Mouse (Mus musculus): ENCODE measurements at regions not wholly inside any gene's neighbourhood (a gene's known extent, or its start where the extent isn't known, plus 50 kb on each side); places are given as distances from the start of the nearest gene placed in this dataset.

DNA sequence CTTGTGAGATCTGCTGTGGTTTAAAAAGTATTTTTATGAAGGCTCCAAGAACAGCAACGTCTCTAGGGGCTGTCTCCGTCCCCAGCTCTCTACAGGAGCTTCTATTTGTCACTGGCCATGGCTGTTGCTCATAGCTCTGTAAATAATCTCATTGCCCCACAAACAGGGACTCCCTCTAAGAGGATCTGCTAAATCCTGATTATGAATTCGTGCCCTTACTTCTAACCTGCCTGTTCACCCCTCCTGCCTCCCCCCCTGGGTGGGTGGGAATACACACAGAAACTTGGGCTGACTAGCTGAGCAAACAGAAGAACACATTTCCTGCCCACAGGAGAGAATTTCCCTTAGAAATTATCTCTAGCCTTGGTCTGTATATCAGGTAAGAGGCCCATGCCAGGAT is 155.9 kb upstream of the Ncam1 start:
- no peak for DNase-seq (ENCODE audit: low spot score in 2 of 2)

DNA sequence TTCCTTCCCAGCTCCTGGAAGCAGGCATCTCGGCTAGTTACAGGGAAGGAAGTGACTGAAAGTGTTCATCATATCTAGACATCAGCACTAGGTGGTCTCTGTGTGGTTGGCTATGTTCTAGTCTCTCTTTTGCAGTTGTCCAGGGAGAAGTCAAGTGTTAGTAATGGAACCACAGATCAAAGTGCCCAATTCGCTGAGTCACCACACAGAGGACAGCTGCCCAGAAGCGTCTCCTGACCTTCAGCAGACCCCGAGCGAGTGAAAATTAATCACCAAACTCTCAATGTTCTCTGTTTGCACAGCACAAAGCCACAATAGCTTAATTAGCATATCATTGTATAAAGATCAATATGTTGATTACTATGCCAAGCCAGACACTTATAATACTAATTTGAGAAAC is 151.6 kb upstream of the Ncam1 start:
- DNase-seq (ENCODE audit: low spot score in 2 of 2): no peak

DNA sequence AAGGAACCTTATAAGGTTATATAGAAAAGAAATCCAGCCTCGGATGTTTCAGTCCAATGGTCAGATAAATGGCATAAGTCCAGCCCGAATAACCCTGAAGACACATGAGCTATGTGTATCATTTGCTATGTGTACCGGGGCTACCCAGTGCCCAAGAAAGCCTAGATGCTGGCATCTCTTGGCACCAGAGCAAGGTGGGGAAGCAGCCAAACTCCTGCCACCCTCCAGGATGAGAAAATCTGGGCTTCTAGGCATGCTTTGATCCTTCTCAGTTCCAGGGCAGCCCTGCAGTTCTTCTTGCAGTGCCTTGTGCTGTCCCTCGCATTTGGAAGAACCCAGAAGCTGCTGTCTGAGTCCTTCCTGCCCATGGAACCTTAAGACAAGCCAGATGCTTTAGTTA is 149.8 kb upstream of the Ncam1 start:
- no peak for DNase-seq (ENCODE audit: low spot score in 2 of 2)

DNA sequence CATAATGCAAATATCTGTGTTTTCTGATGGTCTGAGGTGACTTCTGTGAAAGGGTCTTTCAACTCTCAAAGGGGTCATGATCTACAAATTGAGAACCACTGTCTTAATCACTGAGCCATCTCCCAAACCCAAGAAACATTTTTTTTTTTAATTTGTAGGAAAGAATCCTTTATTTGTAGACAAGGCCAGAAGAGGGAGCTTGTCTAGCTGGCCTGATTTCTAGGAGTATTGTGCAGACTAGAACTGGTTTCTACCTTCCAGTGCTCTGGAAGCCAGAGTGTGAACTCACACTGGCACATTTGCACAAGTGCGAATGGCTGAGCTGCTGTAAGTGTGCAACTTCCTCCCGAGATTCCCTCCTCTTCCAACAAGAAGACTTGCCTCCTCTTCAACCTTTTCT is 148.1 kb upstream of the Ncam1 start:
- no peak for DNase-seq (ENCODE audit: low spot score in 2 of 2)

DNA sequence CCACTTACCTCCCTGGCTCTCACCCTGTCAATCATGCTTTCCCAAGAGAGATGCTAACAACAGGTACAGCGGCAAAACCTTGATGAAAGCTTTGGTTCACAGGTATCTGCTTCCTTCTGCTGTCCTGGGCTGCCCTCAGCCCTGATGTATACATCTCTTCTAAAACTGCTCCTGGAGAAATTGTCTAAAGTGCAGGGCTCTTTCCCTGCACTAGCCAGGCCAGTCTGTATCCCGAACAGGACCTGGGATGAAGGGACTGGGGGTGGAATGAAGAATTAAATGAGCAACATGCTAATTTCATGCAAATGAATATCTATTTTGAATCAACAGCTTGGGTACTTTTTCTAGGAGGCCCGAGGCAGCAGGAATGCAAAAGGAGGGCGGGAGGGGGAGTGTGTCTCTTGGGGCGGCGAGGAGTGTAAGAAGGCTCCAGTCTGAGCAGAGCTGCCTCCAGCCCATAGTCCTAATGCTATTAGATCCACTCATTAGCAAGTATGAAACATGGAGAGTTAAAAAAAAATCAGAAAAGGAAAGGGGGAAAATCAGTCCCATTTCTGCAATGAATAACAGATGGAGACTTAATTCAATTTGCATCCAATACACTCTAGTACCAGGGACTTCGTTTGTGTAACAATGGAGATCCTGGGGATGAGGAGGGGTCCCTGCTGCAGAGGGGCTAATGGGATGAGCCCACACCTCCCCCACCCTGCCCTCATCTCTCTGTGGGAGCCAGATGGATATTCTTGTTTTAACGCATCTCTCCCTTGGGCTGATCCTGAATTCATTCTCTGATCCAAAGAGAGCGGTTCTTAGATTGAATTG is 137.0 kb upstream of the Ncam1 start:
- peak; percentile 73 to 80 for DNase-seq (ENCODE audit: low spot score in 2 of 2)

GRCm38 (mm10) chr9:49928041-49928656 is 129.4 kb upstream of the Ncam1 start:
- DNase-seq (ENCODE audit: low spot score in 2 of 2): peak; percentile 45 to 53

- DNase-seq (ENCODE audit: low spot score in 2 of 2): no peak
Measured at GRCm38 (mm10) chr9:49927281-49927680, 128.6 kb upstream of the Ncam1 start.

DNA sequence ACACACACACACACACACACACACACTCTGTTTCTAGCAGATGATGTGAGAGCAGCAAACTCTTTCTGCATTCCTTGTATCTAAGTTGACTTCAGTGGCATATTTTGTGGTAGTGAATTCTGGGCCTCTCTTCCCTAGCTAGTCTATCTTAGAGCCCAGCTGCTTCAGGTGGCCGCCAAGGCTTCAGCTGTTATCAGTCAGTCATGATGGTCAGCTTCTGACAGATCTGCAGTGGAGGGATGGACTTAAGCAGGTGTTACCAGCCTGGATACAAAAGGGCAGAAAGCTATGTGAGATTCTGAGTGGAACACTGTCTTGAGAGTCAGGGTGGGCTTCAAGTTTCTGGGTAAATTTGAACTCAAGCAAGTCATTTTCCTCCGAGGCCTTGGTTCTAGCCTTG is 127.1 kb upstream of the Ncam1 start:
- DNase-seq (ENCODE audit: low spot score in 2 of 2): no peak

- DNase-seq (ENCODE audit: low spot score in 2 of 2): no peak
Measured at GRCm38 (mm10) chr9:49923981-49924501, 125.3 kb upstream of the Ncam1 start.

- DNase-seq (ENCODE audit: low spot score in 2 of 2): no peak
Measured at GRCm38 (mm10) chr9:49922770-49923169, 124.0 kb upstream of the Ncam1 start.

DNA sequence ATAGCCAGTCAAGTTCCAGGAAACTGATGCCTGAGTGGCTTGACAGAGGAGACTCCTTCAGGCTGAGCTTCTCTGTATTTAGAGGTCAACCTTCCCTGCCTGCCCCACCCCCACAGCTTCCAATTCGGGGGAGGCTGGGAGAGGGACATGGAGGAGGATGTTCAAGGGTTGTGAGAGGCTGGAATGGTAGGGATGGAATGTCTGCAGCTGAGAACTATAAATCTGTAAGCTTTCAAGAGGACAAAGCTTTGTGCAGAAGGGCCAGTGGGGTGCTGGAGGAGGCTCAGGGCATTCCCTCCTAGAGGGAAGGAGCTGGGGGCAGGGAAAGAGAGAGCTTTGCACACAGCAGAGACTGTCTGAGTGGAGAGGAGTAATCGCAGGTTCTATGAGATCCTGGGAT is 123.4 kb upstream of the Ncam1 start:
- no peak for DNase-seq (ENCODE audit: low spot score in 2 of 2)

GRCm38 (mm10) chr9:49921306-49921705 is 122.6 kb upstream of the Ncam1 start:
- no peak for DNase-seq (ENCODE audit: low spot score in 2 of 2)

GRCm38 (mm10) chr9:49915046-49915719 is 116.5 kb upstream of the Ncam1 start:
- peak; percentile 65 to 71 for DNase-seq (ENCODE audit: low spot score in 2 of 2)

DNA sequence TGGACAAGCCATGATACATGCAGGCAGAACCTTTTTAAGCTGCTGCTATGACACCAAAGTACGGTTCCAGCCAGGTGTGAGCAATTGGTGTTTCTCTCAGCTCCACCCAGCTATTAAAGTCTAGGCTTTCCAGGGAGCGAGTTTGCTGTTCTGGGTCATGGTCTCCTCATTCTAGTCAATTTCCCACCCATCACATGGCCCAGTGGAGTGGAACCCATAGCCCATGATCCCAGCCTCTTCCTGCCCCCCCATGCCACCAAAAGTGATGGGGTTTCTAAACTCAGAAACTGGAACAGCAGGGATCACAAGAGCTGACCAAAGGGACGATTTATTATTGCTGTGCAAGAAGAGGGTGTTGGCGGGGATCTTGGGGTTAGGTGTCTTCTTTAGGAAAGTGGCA is 115.0 kb upstream of the Ncam1 start:
- no peak for DNase-seq (ENCODE audit: low spot score in 2 of 2)

- DNase-seq (ENCODE audit: low spot score in 2 of 2): no peak
Measured at GRCm38 (mm10) chr9:49912306-49912705, 113.6 kb upstream of the Ncam1 start.

- no peak for DNase-seq (ENCODE audit: low spot score in 2 of 2)
Measured at GRCm38 (mm10) chr9:49906306-49906705, 107.6 kb upstream of the Ncam1 start.

- no peak for DNase-seq (ENCODE audit: low spot score in 2 of 2)
Measured at GRCm38 (mm10) chr9:49905703-49906102, 107.0 kb upstream of the Ncam1 start.

DNA sequence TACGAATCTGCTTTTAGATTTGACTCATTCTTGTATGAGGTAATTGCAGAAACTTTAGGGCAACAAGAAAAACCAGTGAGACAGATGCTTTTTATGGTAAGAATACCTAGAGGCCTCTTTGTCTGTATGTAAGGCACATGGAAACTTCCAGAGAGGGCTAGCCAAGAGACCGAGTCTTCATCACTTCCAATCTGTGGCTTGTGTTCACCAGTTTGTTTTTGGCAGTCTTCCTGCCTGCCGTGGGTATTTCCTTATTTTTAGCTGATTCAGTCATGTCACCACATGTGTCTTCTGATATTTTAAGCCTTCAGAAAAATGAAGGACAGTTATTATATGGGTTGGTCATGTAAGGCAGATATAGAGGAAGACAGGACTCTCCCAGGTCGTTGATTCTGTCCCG is 100.2 kb upstream of the Ncam1 start:
- DNase-seq (ENCODE audit: low spot score in 2 of 2): peak; percentile 35 to 37

- peak in 1 of 2 experiments; percentile 38 for DNase-seq (ENCODE audit: low spot score in 2 of 2)
Measured at GRCm38 (mm10) chr9:49884516-49885343, 86.0 kb upstream of the Ncam1 start.

GRCm38 (mm10) chr9:49879361-49880128 is 80.8 kb upstream of the Ncam1 start:
- no peak for DNase-seq (ENCODE audit: low spot score in 2 of 2)

- no peak for DNase-seq (ENCODE audit: low spot score in 2 of 2)
Measured at GRCm38 (mm10) chr9:49874881-49875280, 76.2 kb upstream of the Ncam1 start.
